Mouse (Mus musculus): Measurements from ENCODE around the gene Ccdc28b.

Gene Ccdc28b

GRCm38 (mm10) chr4:129584884-129585608 lies 38.7 kb downstream of the Ccdc28b start:
- peak; percentile 90 for DNase-seq (ENCODE audit: low spot score)

- DNase-seq (ENCODE audit: low spot score): no peak
These were observed 39.4 kb downstream of the Ccdc28b start for GRCm38 (mm10) chr4:129584370-129584769.

- no peak for DNase-seq (ENCODE audit: low spot score)
These were observed 41.5 kb downstream of the Ccdc28b start for GRCm38 (mm10) chr4:129582251-129582650.

- peak; percentile 25 for DNase-seq (ENCODE audit: low spot score)
These were observed 43.4 kb downstream of the Ccdc28b start for GRCm38 (mm10) chr4:129580347-129580746.

- DNase-seq (ENCODE audit: low spot score): peak; percentile 38
These were observed 45.3 kb downstream of the Ccdc28b start, which contains the start of gene Fam167b for GRCm38 (mm10) chr4:129578466-129578865. Fam167b (minus strand) TSS chr4:129578549.

- no peak for DNase-seq (ENCODE audit: low spot score)
These were observed 46.1 kb downstream of the Ccdc28b start for GRCm38 (mm10) chr4:129577688-129578087.

GRCm38 (mm10) chr4:129576863-129577491 lies 46.8 kb downstream of the Ccdc28b start:
- peak; percentile 68 for DNase-seq (ENCODE audit: low spot score)

GRCm38 (mm10) chr4:129575171-129575844 lies 48.4 kb downstream of the Ccdc28b start:
- DNase-seq (ENCODE audit: low spot score): no peak

GRCm38 (mm10) chr4:129573430-129573829 lies 50.3 kb downstream of the Ccdc28b start, which contains the start of gene Lck:
Lck (minus strand) TSS chr4:129573641.
- no peak for DNase-seq (ENCODE audit: low spot score)

- no peak for DNase-seq (ENCODE audit: low spot score)
These were observed 50.7 kb downstream of the Ccdc28b start for GRCm38 (mm10) chr4:129573093-129573370.

GRCm38 (mm10) chr4:129572236-129573092 lies 51.3 kb downstream of the Ccdc28b start:
- DNase-seq (ENCODE audit: low spot score): no peak

GRCm38 (mm10) chr4:129571551-129572084 lies 52.1 kb downstream of the Ccdc28b start:
- no peak for DNase-seq (ENCODE audit: low spot score)

GRCm38 (mm10) chr4:129570028-129570427 lies 53.7 kb downstream of the Ccdc28b start:
- no peak for DNase-seq (ENCODE audit: low spot score)

Data from layer of hippocampus, adult 11-12 months (tissue).